Mouse (Mus musculus) T-cell, adult 2 months (primary cell): Measurements from ENCODE around the gene 1700042G07Rik.
"Not testable (repeated sequence)": the region's sequence is repeated elsewhere in the genome, so short reads cannot be mapped to it uniquely, and the experiment has no call there.

Source experiments
- DNase-seq: peaks from one replicate; pipeline ENCODE4 v3.0.0; 2022; ENCODE audit warnings: low spot score

The 1700042G07Rik gene

DNA sequence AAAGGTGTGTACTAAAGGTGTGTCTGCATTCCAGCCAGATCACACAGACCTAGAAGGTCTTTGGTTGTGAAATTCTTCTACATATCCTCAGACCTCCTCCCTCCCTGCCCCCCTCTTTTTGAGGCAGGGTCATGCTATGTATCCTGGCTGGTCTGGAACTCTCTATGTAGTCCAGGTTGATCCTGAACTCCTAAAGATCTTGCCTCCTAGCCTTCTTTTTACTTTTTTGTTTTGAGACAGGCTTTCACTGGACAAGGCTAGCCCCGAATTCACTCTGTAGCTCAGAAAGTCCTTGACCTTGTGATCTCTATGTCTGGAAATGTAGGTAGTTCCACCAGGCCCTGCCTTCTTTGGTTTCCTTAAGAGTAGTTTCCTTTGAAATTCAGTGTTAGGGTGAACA lies 35.7 kb downstream of the 1700042G07Rik start:
- no peak for DNase-seq

DNA sequence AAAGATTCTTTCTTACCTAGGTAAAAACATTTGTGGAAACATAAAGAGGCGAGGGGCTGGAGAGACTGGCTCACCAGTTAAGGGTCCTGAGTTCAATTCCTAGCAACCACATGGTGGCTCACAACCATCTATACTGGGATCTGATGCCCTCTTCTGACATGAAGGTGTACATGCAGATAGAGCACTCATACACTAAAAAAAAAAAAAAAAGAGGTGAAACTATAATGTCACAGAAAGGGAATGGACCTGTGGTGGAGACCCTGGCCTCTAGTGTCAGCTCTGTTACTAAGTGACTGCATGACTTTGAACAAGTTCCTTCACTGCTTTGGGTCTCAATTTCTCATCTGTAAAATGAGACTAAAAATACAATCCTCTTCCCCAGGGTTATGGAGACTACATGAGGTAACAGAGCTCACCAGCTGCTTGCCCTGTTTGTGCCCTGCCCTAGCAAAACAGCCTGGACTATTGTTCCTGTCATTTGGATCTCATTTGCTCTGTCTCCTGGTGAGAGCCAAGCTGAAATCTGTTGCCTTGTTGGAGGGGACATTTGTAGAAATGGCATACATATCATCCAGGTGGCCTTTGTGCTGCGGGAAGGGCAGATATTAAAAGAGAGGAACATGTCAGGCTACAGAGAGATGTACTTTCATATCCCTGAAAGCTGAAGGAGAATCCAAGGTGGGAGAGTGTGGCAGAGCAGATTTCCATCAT lies 42.9 kb downstream of the 1700042G07Rik start:
- DNase-seq = no peak

DNA sequence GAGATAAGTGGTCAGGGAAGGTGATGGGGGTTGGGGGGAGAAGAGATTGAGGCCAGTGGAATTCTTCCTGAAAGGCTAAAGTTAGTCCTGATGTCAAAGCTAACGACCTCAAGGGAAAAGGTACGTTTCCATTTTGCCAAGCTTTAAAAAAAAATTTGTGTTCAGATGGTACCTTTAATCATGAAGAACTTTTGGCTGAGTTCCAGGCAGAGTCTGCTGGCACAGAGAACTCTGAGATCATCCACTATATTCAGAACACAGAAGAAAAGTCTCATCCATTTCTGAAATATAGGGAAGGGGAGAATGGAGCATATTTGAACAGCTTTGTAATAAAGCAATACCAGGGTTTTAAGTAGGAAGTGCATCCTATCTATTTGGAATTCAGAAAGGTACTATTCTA lies 43.9 kb downstream of the 1700042G07Rik start:
- no peak for DNase-seq

DNA sequence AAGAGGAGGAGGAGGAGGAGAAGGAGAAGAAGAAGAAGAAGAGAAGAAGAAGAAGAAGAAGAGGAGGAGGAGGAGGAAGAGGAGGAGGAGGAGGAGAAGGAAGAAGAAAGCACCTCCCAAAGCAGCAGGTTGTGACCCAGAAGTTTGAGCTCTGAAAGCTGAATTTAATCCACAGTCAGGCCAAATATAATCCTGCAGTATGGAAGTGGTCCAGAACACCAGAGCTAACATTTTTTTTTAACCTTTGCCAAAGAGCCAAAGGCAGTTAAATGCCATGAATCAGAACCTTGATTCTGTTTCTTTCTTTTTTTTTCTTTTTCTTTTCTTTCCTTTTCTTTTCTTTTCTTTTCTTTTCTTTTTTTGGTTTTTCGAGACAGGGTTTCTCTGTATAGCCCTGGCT lies 44.5 kb downstream of the 1700042G07Rik start:
- DNase-seq = not testable (repeated sequence)

DNA sequence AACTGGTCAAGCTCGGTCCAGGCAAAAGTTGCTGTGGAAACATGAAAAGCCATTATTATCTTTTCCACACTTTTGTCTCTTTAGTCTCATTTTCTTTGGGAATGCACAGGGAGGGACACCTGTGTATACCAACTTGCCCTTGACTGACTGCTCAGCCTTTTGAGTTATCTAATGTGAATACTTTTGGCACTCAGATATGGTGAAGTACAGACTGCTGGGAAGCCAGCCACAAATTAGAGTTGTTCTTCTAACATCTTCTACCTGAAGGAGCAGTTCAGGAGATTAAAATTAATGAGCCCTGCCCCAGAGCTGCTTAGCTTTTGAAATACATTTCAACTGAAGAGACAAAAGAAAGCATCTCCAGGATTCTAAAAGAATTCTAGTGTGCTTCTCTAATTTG lies 45.9 kb downstream of the 1700042G07Rik start:
- DNase-seq = no peak

DNA sequence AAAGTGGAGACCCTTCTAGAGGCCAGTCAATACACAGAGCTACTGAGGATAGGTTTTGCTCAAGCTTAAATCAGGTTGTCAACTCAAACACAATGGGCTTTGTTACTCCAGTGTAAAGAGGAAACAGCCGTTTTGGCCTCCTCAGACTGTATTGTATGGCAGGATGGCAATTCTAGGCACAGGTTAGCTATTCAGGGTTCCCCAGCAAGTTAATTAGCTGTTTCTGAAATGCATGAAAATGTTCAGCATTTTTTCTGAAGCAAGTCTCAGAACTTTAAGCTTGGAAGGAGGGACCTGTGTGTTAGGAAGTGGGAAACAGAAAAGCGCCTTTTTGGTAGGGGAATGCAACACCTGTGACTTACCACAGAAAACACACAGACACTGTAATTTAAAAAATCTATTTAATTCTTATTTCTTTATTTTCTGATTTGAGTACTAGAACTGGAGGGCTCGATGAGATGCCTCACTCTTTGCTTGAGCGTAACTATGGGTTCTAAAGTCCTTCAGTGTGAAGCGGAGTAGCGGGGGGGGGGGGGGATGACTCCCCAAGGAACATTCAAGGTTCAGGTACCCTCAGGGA lies 47.0 kb downstream of the 1700042G07Rik start:
- DNase-seq = no peak

DNA sequence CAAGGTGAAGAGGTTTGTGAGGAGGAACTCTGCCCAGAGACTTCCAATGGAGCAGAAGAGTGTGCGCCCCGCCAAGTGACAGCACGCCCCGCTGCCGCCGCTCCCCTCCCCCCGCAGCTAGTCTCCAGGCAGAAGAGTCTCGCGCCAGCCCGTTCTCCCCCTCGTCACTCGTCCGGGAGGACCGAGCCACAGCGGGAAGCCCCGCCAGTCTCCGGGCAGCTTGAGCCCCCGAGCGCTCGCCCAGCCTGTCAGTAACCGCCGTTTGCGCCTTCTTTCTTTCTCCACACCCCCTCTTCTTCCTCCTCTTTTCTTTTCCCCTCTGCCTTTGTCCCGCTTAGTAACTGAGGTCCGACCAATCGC lies 47.6 kb downstream of the 1700042G07Rik start:
- DNase-seq = no peak

DNA sequence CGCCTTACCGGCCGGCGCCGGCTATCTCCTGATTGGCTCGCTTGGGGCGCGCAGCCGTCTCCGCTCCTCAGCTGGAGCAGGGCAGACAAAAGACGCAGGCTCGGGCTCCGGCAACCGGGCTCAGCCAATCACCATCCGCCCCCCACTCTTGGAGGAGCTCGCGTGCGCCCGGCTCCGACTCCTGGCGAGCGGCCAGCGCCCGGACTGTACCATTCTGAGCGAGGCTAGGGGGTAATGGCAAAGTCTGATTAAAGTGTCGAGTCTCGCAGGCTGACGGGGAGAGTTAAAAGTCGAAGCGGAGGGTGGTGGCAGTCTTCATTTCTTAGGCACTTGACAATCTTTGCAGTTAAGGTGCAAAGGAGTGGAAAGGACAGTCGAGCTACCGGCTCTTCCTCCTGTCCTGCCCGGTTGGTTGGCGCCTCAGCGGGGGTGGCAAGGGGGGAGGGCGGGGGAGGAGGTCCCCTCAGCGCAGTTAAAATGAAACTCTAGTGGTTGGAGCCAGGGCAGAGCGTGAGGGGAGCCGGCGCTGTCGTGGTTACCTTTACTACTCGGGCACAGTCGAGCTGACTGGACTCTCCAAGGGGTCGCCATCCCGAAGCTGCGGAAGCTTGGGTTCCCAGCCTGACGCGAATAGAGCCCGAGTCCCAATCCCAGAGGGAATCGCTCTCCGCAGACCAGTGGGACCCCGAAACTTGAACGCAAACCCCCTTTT lies 48.1 kb downstream of the 1700042G07Rik start, which contains the start of gene Pik3r3:
Gene Pik3r3, plus strand, starts transcription at position 479 of the 712 bp plus-strand sequence.
- DNase-seq = peak; percentile 98

DNA sequence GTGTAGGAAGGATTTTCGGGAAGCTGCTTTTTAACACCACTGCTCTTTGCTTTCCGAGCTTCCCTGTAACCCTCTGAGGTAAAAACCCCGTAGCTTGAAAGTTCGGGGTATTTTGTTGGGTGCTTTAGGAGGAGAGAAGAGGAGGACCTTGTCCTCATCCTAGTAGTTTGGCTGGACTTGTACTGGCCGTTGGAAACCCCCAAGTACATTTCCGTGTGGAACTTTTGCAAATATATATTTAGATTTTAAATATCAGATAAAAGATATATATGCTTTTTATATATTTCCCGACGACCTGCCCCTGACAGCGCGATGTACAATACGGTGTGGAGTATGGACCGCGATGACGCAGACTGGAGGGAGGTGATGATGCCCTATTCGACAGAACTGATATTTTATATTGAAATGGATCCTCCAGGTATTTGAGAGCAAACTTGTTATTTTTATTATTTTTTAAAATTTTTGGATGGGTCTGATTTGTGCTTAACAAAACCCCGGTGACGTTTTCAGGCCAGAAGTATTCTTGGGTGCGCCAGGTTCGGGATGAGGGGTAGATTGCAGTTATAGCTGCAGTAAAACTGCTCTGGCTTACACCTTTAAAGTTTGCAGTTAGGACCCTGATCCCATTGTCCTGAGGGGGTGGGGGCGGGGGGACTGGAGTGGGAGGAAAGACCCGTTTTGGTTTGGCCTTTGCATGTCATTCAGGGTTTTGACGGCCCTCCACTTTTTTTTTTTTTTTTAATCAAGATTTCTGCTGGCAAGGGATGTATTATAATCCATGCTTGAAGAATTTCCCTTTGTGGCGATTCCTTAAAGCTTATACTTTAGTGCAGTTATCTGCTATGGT lies 49.0 kb downstream of the 1700042G07Rik start:
- DNase-seq = peak; percentile 27

DNA sequence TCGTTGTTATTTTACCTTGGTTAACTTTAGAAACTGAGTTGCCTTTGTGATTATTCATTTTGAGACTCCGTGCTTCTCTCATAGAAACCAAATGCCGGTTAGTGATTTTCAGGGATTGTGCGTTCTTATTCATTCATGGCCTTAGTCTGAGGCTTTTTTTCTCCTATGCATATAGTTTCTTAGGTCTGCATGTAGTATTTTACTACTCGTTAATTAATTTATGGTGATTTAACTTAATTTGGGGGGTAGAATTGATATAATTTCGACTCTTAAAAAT lies 49.6 kb downstream of the 1700042G07Rik start:
- no peak for DNase-seq
